ENCODE assay signal across 8 mouse cellular contexts in the genomic region with DNA sequence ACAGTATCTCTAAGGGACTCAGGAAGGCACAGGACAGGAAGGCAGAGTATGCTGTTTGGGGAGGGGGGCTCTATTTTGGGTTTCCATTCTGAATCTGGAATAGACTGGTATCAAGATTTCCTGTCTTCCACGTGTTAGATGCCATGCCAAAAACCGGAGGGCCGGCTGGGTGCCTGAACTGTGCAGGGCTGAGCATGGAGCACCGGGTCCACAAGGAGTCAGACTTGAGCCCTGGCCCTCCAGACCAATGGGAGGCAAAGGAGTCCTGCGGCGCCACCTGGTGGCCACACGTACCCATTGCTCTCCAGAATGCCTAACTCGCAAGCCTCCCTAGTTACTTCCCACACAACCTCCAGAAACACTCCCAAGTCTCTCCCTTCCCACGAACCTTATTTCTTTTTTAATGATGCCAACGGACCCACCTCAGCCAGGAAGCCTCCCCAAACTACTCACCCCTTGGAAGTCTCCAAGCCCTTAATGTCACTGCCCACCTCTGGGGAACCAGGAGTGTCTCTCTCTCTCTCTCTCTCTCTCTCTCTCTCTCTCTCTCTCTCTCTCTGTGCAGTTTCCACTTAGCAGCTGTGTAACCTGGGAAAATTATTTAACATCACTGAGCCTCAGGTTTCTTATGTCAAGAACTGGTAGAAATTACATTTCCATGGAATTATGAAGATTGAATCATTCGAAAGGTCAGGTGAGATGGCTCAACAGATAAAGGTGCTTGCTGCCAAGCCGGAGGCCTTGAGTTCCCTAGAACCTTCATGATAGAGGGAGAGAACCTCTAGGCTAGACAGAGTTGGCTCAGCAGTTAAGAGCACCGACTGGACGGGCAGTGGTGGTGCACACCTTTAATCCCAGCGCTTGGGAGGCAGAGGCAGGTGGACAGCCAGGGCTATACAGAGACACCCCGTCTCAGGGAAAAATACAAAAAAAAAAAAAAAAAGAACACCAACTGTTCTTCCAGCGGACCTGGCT. TPM values are rescaled to one million over a fixed set of nuclear protein-coding genes. Genes with fewer than 3 reads are reported as not detected.
A peak's percentile ranks its signal among the peaks of the same experiment; 100 is the strongest.
DNase-seq lines count a peak whose midpoint lies in the region; ATAC-seq lines count a peak whose summit lies in the region.

No protein-coding gene starts in this region.

- DNase-seq in A20 (ENCODE audit: low read depth, low spot score), result peak; percentile 89
- peak; percentile 65 to 75 for DNase-seq in adrenal gland, postnatal 4 days (ENCODE audit: low spot score in 2 of 2)
- peak; percentile 74 to 84 for DNase-seq in natural killer cell, adult 2 months (ENCODE audit: low spot score in 2 of 2)

- H3K4me3 ChIP-seq in embryonic facial prominence, embryonic 15.5 days (replicated peaks), result no peak overlapping the region
- H3K4me3 ChIP-seq in heart, embryonic 11.5 days (ENCODE audit: low read depth, low read length), result no peak overlapping the region
- no peak overlapping the region for H3K4me3 ChIP-seq in kidney, embryonic 15.5 days (replicated peaks)
- no peak overlapping the region for H3K4me3 ChIP-seq in liver, embryonic 12.5 days
- H3K4me3 ChIP-seq in stomach, embryonic 14.5 days (ENCODE audit: low read depth, low read length), result no peak overlapping the region

- H3K27ac ChIP-seq in embryonic facial prominence, embryonic 15.5 days (replicated peaks), result 0 out of 2 replicates have a peak overlapping the region, but pooled peaks have one; percentile 40
- no peak overlapping the region for H3K27ac ChIP-seq in heart, embryonic 11.5 days (ENCODE audit: low read depth, low read length)
- H3K27ac ChIP-seq in kidney, embryonic 15.5 days, result peak overlapping the region; percentile 28; the same call in 1 of the 2 replicates
- H3K27ac ChIP-seq in liver, embryonic 12.5 days, result no peak overlapping the region
- no peak overlapping the region for H3K27ac ChIP-seq in stomach, embryonic 14.5 days (ENCODE audit: low read length)

- 28% methylated on average over 17 of the region's 17 CpGs for WGBS in embryonic facial prominence, embryonic 15.5 days
- WGBS in heart, embryonic 11.5 days (ENCODE audit: insufficient replicate concordance), result 35% methylated on average over 17 of the region's 17 CpGs
- whole genome bisulfite sequencing in kidney, embryonic 15.5 days, result 31% methylated on average over 17 of the region's 17 CpGs
- 34% methylated on average over 17 of the region's 17 CpGs for WGBS in liver, embryonic 12.5 days (ENCODE audit: insufficient replicate concordance)
- 34% methylated on average over 17 of the region's 17 CpGs for WGBS in stomach, embryonic 14.5 days

- no peaks in the 10 kb centered on the region for H3K27me3 ChIP-seq in embryonic facial prominence, embryonic 15.5 days
- no peaks in the 10 kb centered on the region for H3K27me3 ChIP-seq in heart, embryonic 11.5 days (ENCODE audit: control insufficient read depth, insufficient read depth, low read length)
- H3K27me3 ChIP-seq in kidney, embryonic 15.5 days, result no peaks in the 10 kb centered on the region
- no peaks in the 10 kb centered on the region for H3K27me3 ChIP-seq in liver, embryonic 12.5 days (replicated peaks)
- H3K27me3 ChIP-seq in stomach, embryonic 14.5 days (ENCODE audit: control insufficient read depth, insufficient read depth, low read length), result no peaks in the 10 kb centered on the region

- H3K9me3 ChIP-seq in embryonic facial prominence, embryonic 15.5 days (replicated peaks), result no peaks in the 10 kb centered on the region
- no peaks in the 10 kb centered on the region for H3K9me3 ChIP-seq in heart, embryonic 11.5 days (replicated peaks; ENCODE audit: control insufficient read depth, low read length)
- H3K9me3 ChIP-seq in kidney, embryonic 15.5 days (replicated peaks), result no peaks in the 10 kb centered on the region
- H3K9me3 ChIP-seq in liver, embryonic 12.5 days (replicated peaks), result no peaks in the 10 kb centered on the region
- no peaks in the 10 kb centered on the region for H3K9me3 ChIP-seq in stomach, embryonic 14.5 days (ENCODE audit: control insufficient read depth, low read depth, low read length)

- peaks cover 18% of the 10 kb centered on the region for H3K36me3 ChIP-seq in embryonic facial prominence, embryonic 15.5 days
- peaks cover 7% of the 10 kb centered on the region for H3K36me3 ChIP-seq in heart, embryonic 11.5 days (ENCODE audit: control insufficient read depth, insufficient read depth, low read length)
- peaks cover 11% of the 10 kb centered on the region for H3K36me3 ChIP-seq in kidney, embryonic 15.5 days
- H3K36me3 ChIP-seq in liver, embryonic 12.5 days, result peaks cover 4% of the 10 kb centered on the region; the same call in 1 of the 2 replicates
- H3K36me3 ChIP-seq in stomach, embryonic 14.5 days (ENCODE audit: control insufficient read depth, insufficient read depth, low read length), result peaks cover 9% of the 10 kb centered on the region; the same call in 1 of the 2 replicates

- ATAC-seq in embryonic facial prominence, embryonic 15.5 days (ENCODE audit: insufficient number of reproducible peaks, low FRiP score, low TSS enrichment, low read depth), result peak; percentile 60; the same call in 1 of the 2 replicates
- no peak; the same call in 1 of the 2 replicates for ATAC-seq in heart, embryonic 11.5 days (replicated peaks; ENCODE audit: insufficient number of reproducible peaks, low FRiP score, low TSS enrichment)
- ATAC-seq in kidney, embryonic 15.5 days (replicated peaks; ENCODE audit: low FRiP score), result peak; percentile 72
- ATAC-seq in liver, embryonic 12.5 days, result peak; percentile 76
- peak; percentile 80 for ATAC-seq in stomach, embryonic 14.5 days (ENCODE audit: insufficient number of reproducible peaks, insufficient read depth, low FRiP score, low read depth)

- peak overlapping the region; percentile 32 for H3K4me2 ChIP-seq in embryonic facial prominence, embryonic 15.5 days (replicated peaks)
- peak overlapping the region; percentile 19; the same call in 1 of the 2 replicates for H3K4me2 ChIP-seq in heart, embryonic 11.5 days
- H3K4me2 ChIP-seq in kidney, embryonic 15.5 days, result peak overlapping the region; percentile 33; the same call in 1 of the 2 replicates
- no peak overlapping the region for H3K4me2 ChIP-seq in liver, embryonic 12.5 days
- H3K4me2 ChIP-seq in stomach, embryonic 14.5 days (replicated peaks; ENCODE audit: low read depth, low read length), result no peak overlapping the region

- H3K9ac ChIP-seq in embryonic facial prominence, embryonic 15.5 days, result no peak overlapping the region
- H3K9ac ChIP-seq in heart, embryonic 11.5 days (ENCODE audit: low read depth, low read length), result no peak overlapping the region
- H3K9ac ChIP-seq in kidney, embryonic 15.5 days, result no peak overlapping the region
- H3K9ac ChIP-seq in liver, embryonic 12.5 days, result no peak overlapping the region; the same call in 1 of the 2 replicates
- H3K9ac ChIP-seq in stomach, embryonic 14.5 days (replicated peaks; ENCODE audit: low read depth, low read length), result no peak overlapping the region

- peaks cover 52% of the 10 kb centered on the region for H3K4me1 ChIP-seq in embryonic facial prominence, embryonic 15.5 days
- peaks cover 39% of the 10 kb centered on the region for H3K4me1 ChIP-seq in heart, embryonic 11.5 days (ENCODE audit: control insufficient read depth, insufficient read depth, low read length)
- H3K4me1 ChIP-seq in kidney, embryonic 15.5 days, result peaks cover 53% of the 10 kb centered on the region
- H3K4me1 ChIP-seq in liver, embryonic 12.5 days, result peaks cover 52% of the 10 kb centered on the region
- peaks cover 29% of the 10 kb centered on the region for H3K4me1 ChIP-seq in stomach, embryonic 14.5 days (ENCODE audit: control insufficient read depth, insufficient read depth, low read length)

RNA-seq across cellular contexts. Expression of gene Mex3a, which starts 5.8 kb away (rescaled TPM):
- total RNA-seq in adrenal gland, postnatal 4 days (2021), result 10 to 100 TPM; 11.2 to 16.1 TPM
- polyA plus RNA-seq in embryonic facial prominence, embryonic 15.5 days (2015; fragmentation: Nextera tagmentation; extraction: Ambion mirVana), result 22.5 and 22.8 TPM in 2 replicates
- polyA plus RNA-seq in heart, embryonic 11.5 days (2014; fragmentation: Nextera tagmentation; extraction: Ambion mirVana), result 16.5 and 16.9 TPM in 2 replicates
- polyA plus RNA-seq in kidney, embryonic 15.5 days (2015; fragmentation: Nextera tagmentation; extraction: Ambion mirVana), result 20.9 and 22.0 TPM in 2 replicates
- polyA plus RNA-seq in liver, embryonic 12.5 days (2016; fragmentation: Nextera tagmentation; extraction: Ambion mirVana), result 2.8 and 3.1 TPM in 2 replicates
- 25.2 and 26.3 TPM in 2 replicates for polyA plus RNA-seq in stomach, embryonic 14.5 days (2014; fragmentation: Nextera tagmentation; extraction: Ambion mirVana)

RNA-seq across cellular contexts. Expression of gene Lmna, which starts 16.7 kb away (rescaled TPM):
- total RNA-seq in adrenal gland, postnatal 4 days (2021), result 100 to 1,000 TPM; 109 to 113 TPM
- 625 and 678 TPM in 2 replicates for polyA plus RNA-seq in embryonic facial prominence, embryonic 15.5 days (2015; fragmentation: Nextera tagmentation; extraction: Ambion mirVana)
- 78.2 and 82.0 TPM in 2 replicates for polyA plus RNA-seq in heart, embryonic 11.5 days (2014; fragmentation: Nextera tagmentation; extraction: Ambion mirVana)
- polyA plus RNA-seq in kidney, embryonic 15.5 days (2015; fragmentation: Nextera tagmentation; extraction: Ambion mirVana), result 89.2 and 92.0 TPM in 2 replicates
- 189 TPM in 2 replicates for polyA plus RNA-seq in liver, embryonic 12.5 days (2016; fragmentation: Nextera tagmentation; extraction: Ambion mirVana)
- polyA plus RNA-seq in stomach, embryonic 14.5 days (2014; fragmentation: Nextera tagmentation; extraction: Ambion mirVana), result 128 and 148 TPM in 2 replicates

RNA-seq across cellular contexts. Expression of gene Rab25, which starts 21.7 kb away (rescaled TPM):
- 1 to 10 TPM in 1 of 2 experiments, under 1 TPM in 1; 0.54 to 3.9 TPM for total RNA-seq in adrenal gland, postnatal 4 days (2021)
- polyA plus RNA-seq in embryonic facial prominence, embryonic 15.5 days (2015; fragmentation: Nextera tagmentation; extraction: Ambion mirVana), result 96.3 and 107 TPM in 2 replicates
- 0.21 TPM in 1 of 2 replicates, not detected in the other for polyA plus RNA-seq in heart, embryonic 11.5 days (2014; fragmentation: Nextera tagmentation; extraction: Ambion mirVana)
- polyA plus RNA-seq in kidney, embryonic 15.5 days (2015; fragmentation: Nextera tagmentation; extraction: Ambion mirVana), result 15.1 and 17.4 TPM in 2 replicates
- polyA plus RNA-seq in liver, embryonic 12.5 days (2016; fragmentation: Nextera tagmentation; extraction: Ambion mirVana), result 0.70 TPM in 1 of 2 replicates, not detected in the other
- polyA plus RNA-seq in stomach, embryonic 14.5 days (2014; fragmentation: Nextera tagmentation; extraction: Ambion mirVana), result 57.0 and 67.9 TPM in 2 replicates

RNA-seq across cellular contexts. Expression of gene Lamtor2, which starts 26.4 kb away (rescaled TPM):
- 100 to 1,000 TPM; 108 to 113 TPM for total RNA-seq in adrenal gland, postnatal 4 days (2021)
- polyA plus RNA-seq in embryonic facial prominence, embryonic 15.5 days (2015; fragmentation: Nextera tagmentation; extraction: Ambion mirVana), result 183 and 199 TPM in 2 replicates
- polyA plus RNA-seq in heart, embryonic 11.5 days (2014; fragmentation: Nextera tagmentation; extraction: Ambion mirVana), result 86.9 and 110 TPM in 2 replicates
- polyA plus RNA-seq in kidney, embryonic 15.5 days (2015; fragmentation: Nextera tagmentation; extraction: Ambion mirVana), result 167 and 173 TPM in 2 replicates
- polyA plus RNA-seq in liver, embryonic 12.5 days (2016; fragmentation: Nextera tagmentation; extraction: Ambion mirVana), result 101 and 102 TPM in 2 replicates
- 84.8 and 88.5 TPM in 2 replicates for polyA plus RNA-seq in stomach, embryonic 14.5 days (2014; fragmentation: Nextera tagmentation; extraction: Ambion mirVana)

RNA-seq across cellular contexts. Expression of gene Ubqln4, which starts 27.1 kb away (rescaled TPM):
- 10 to 100 TPM; 52.6 to 62.6 TPM for total RNA-seq in adrenal gland, postnatal 4 days (2021)
- polyA plus RNA-seq in embryonic facial prominence, embryonic 15.5 days (2015; fragmentation: Nextera tagmentation; extraction: Ambion mirVana), result 44.4 and 47.6 TPM in 2 replicates
- polyA plus RNA-seq in heart, embryonic 11.5 days (2014; fragmentation: Nextera tagmentation; extraction: Ambion mirVana), result 48.8 and 49.5 TPM in 2 replicates
- polyA plus RNA-seq in kidney, embryonic 15.5 days (2015; fragmentation: Nextera tagmentation; extraction: Ambion mirVana), result 54.0 and 57.9 TPM in 2 replicates
- polyA plus RNA-seq in liver, embryonic 12.5 days (2016; fragmentation: Nextera tagmentation; extraction: Ambion mirVana), result 37.9 and 39.5 TPM in 2 replicates
- 48.4 TPM in 2 replicates for polyA plus RNA-seq in stomach, embryonic 14.5 days (2014; fragmentation: Nextera tagmentation; extraction: Ambion mirVana)

Comparison
In these comparisons a context has a peak if more than half of its experiments do, and no peak if none do; other contexts are left out.
1. H3K27ac ChIP-seq: peak in embryonic facial prominence, embryonic 15.5 days (single experiment) and kidney, embryonic 15.5 days (single experiment); none in heart, embryonic 11.5 days (single experiment), liver, embryonic 12.5 days (single experiment) and stomach, embryonic 14.5 days (single experiment).
2. H3K4me2 ChIP-seq: peak in embryonic facial prominence, embryonic 15.5 days (single experiment), heart, embryonic 11.5 days (single experiment) and kidney, embryonic 15.5 days (single experiment); none in liver, embryonic 12.5 days (single experiment) and stomach, embryonic 14.5 days (single experiment).
3. Peak in every context shown above with its lines, with median percentiles within 50 percentile points of each other: DNase-seq.